Comparison of ENCODE assay signal across 8 mouse cellular contexts in genomic region chr17:21383391-21384056, GRCm38 (mm10). TPM values are rescaled to one million over a fixed set of nuclear protein-coding genes. Genes with fewer than 3 reads are reported as not detected.
DNase-seq lines count a peak whose midpoint lies in the region; ATAC-seq and TF ChIP-seq lines count a peak whose summit lies in the region.

Gene Zfp677, plus strand, starts transcription at chr17:21383748.

- no peaks in the 10 kb centered on the region for H3K27me3 ChIP-seq in lung, embryonic 15.5 days

- H3K27ac ChIP-seq in lung, embryonic 15.5 days: 0 out of 2 replicates have a peak within 1 kb of the TSS, but pooled peaks have one; percentile 34
- no peak within 1 kb of the TSS for H3K27ac ChIP-seq in olfactory bulb, adult 2 months (ENCODE audit: insufficient read depth, low read depth, low read length)

- no peak for TF ChIP-seq POLR2A in olfactory bulb, adult 2 months (IDR thresholded peaks at IDR 0.05; ENCODE audit: insufficient read depth, low read depth, low read length)

- ATAC-seq in frontal cortex, adult (ENCODE audit: low TSS enrichment): peak; percentile 99
- peak; percentile 100 for ATAC-seq in hematopoietic stem cell, adult 5-6 weeks (replicated peaks in 1 of 2; ENCODE audit: insufficient read depth in 1 of 2, low FRiP score in 2 of 2, low TSS enrichment in 1 of 2, low read depth in 1 of 2, poor library complexity in 2 of 2, severe bottlenecking in 2 of 2)
- ATAC-seq in lung, embryonic 15.5 days (ENCODE audit: borderline replicate concordance, extremely low read depth, low FRiP score, low TSS enrichment): peak; percentile 98

- 3% methylated on average over 20 of the region's 20 CpGs for WGBS in lung, embryonic 15.5 days
- 3% methylated on average over 20 of the region's 20 CpGs for WGBS in olfactory bulb, adult 2 months

- H3K4me2 ChIP-seq in lung, embryonic 15.5 days: peak within 1 kb of the TSS; percentile 88

- H3K9ac ChIP-seq in lung, embryonic 15.5 days: peak within 1 kb of the TSS; percentile 35

- TF ChIP-seq CTCF in olfactory bulb, adult 2 months (IDR thresholded peaks at IDR 0.05; ENCODE audit: insufficient read depth, low read depth, low read length): peak; percentile 39; the same call in 1 of the 2 replicates

- DNase-seq in Muller cell, postnatal 12 days (ENCODE audit: inconsistent ontology term): peak; percentile 82
- DNase-seq in cerebellum, adult 9-10 months: peak; percentile 56
- DNase-seq in layer of hippocampus, adult 8-10 months (ENCODE audit: low spot score in 2 of 2): peak; percentile 18 to 34
- peak; percentile 57 to 71 for DNase-seq in thymus, adult 18-20 months

- no peaks in the 10 kb centered on the region for H3K4me1 ChIP-seq in lung, embryonic 15.5 days
- H3K4me1 ChIP-seq in olfactory bulb, adult 2 months (ENCODE audit: control insufficient read depth, insufficient read depth, low read length): no peaks in the 10 kb centered on the region

- H3K36me3 ChIP-seq in lung, embryonic 15.5 days: no peaks in the 10 kb centered on the region

- H3K9me3 ChIP-seq in lung, embryonic 15.5 days: no peaks in the 10 kb centered on the region

- peak within 1 kb of the TSS; percentile 51 for H3K4me3 ChIP-seq in lung, embryonic 15.5 days
- H3K4me3 ChIP-seq in olfactory bulb, adult 2 months (ENCODE audit: insufficient read depth, low read depth, low read length): peak within 1 kb of the TSS; percentile 62

RNA-seq across cellular contexts. Expression of gene Zfp677, which starts in this region (rescaled TPM):
- 17.1 and 24.3 TPM in 2 replicates for total RNA-seq in hematopoietic stem cell, adult 5-6 weeks (2017)
- total RNA-seq in layer of hippocampus, adult 8-10 months (2022): 1 to 10 TPM; 1.6 to 2.6 (median 2.0) TPM
- polyA plus RNA-seq in lung, embryonic 15.5 days (2015; fragmentation: Nextera tagmentation; extraction: Ambion mirVana): 2.2 and 2.4 TPM in 2 replicates
- not detected in 2 replicates for polyA plus RNA-seq in olfactory bulb, adult 2 months (2012; ENCODE audit: insufficient read depth, insufficient read length, low replicate concordance, missing spikeins)

Comparison
In these comparisons a context has a peak if more than half of its experiments do, and no peak if none do; other contexts are left out.
1. DNase-seq: peak in every context shown above with its lines; median percentile 82 in Muller cell, postnatal 12 days; 64 in thymus, adult 18-20 months; 56 in cerebellum, adult 9-10 months; 26 in layer of hippocampus, adult 8-10 months.